Mouse (Mus musculus) cortical plate, adult 2 months (tissue): ENCODE data around the gene Tmem40.

Source experiments
- CTCF ChIP-seq: fragments of 200-500 bp; IDR thresholded peaks from 2 replicates; pipeline ENCODE4 v1.5.1; 2011; ENCODE audit warnings: mild to moderate bottlenecking, control low read depth, low read length; ENCODE audit not compliant: insufficient read depth; ENCODE audit errors: extremely low read depth
- POLR2A ChIP-seq: fragments of 200-500 bp; IDR thresholded peaks from 2 replicates; pipeline ENCODE4 v1.6.1; 2011; ENCODE audit warnings: mild to moderate bottlenecking, low read length, control low read depth; ENCODE audit not compliant: insufficient read depth; ENCODE audit errors: extremely low read depth

DNA sequence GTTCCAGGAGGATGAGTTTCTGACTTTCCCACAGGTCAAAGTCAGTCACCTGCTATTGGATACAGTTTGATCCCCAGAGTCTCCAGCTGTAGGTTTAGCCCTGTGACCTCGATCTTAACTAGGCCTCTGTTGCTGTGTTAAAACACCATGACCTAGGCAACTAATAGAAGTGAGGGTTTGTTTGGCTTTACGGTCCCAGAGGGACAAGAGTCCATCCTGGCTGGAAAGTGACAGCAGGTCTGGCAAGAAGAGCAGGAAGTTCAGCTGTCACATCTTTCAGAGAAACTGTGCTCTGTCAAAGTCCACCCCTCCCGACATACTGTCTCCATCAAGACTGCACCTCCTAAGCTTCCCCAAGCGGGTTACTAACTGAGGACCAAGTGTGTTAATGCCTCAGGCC lies 8.6 kb upstream of the Tmem40 start:
- TF ChIP-seq CTCF, result no peak
- no peak for TF ChIP-seq POLR2A
